Mouse (Mus musculus): ENCODE data around the gene Rabgap1l. TPM values are rescaled to one million over a fixed set of nuclear protein-coding genes. Genes with fewer than 3 reads are reported as not detected.

The Rabgap1l gene
- polyA plus RNA-seq, 1 experiment from 2014 or later = 26.4 TPM

DNA sequence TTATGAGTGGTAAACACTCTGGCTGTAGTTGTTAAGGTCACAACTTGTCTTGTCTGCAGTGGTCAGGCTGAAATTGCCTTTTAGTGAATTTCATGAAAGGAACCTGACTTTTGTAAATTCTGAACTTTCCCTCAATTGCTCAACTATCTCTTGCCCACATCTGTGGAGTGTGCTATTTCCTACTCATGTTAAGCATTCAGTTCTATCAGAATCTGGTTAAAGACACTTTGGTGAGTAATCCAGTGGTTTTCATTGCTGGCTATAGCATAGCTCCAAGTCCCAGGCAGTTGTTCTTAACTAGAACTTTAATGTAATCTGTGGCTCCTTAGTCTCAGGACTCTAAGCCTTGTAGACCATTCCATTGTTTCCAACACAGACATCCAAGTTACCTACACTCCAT lies 421.3 kb downstream of the Rabgap1l start:
- no peaks in the 10 kb centered on the region for H3K36me3 ChIP-seq
- H3K27me3 ChIP-seq = no peaks in the 10 kb centered on the region
- ATAC-seq (ENCODE audit: low FRiP score) = no peak

DNA sequence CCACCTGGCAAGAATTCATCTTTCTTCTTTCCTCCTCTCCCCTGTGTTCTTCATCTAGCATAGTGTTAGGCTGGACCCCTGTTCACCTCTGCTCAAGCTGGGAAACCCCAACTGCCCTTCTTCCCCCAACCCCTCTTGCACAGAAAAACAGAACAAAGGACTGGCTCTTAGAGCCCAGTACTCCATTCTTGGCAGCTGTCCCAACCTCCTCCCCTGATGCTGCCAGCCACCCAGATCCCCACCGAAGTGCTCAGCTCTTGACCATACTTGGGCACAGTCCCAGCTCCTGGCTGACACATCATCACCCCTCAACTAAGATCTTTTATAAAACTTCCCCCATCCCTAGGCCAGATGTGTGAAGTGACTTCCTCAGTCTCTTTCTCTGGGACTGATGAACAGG lies 422.5 kb downstream of the Rabgap1l start:
- no peak overlapping the region for H3K27ac ChIP-seq
- WGBS = 31% methylated on average over 1 of the region's 1 CpGs
- no peaks in the 10 kb centered on the region for H3K27me3 ChIP-seq
- peak; percentile 43; the same call in 1 of the 2 replicates for ATAC-seq (ENCODE audit: low FRiP score)
- no peak overlapping the region for H3K4me2 ChIP-seq
- H3K36me3 ChIP-seq = no peaks in the 10 kb centered on the region
- no peaks in the 10 kb centered on the region for H3K9me3 ChIP-seq
- no peaks in the 10 kb centered on the region for H3K4me1 ChIP-seq (replicated peaks)
- H3K4me3 ChIP-seq = no peak overlapping the region
- H3K9ac ChIP-seq = no peak overlapping the region

More for the DNA sequence above, 421.3 kb downstream of the Rabgap1l start:
- H3K4me2 ChIP-seq = no peak overlapping the region
- no peaks in the 10 kb centered on the region for H3K4me1 ChIP-seq (replicated peaks)
- no peak overlapping the region for H3K4me3 ChIP-seq
- no peaks in the 10 kb centered on the region for H3K9me3 ChIP-seq
- H3K27ac ChIP-seq = no peak overlapping the region
- no peak overlapping the region for H3K9ac ChIP-seq

GRCm38 (mm10) chr1:160366615-160367014 lies 426.4 kb downstream of the Rabgap1l start:
- ATAC-seq (ENCODE audit: low FRiP score) = no peak
- Histone ChIP-seq H3K27ac (no peak overlapping the region), H3K27me3 (no peaks in the 10 kb centered on the region), H3K9me3 (no peaks in the 10 kb centered on the region), H3K4me3 (no peak overlapping the region), H3K36me3 (no peaks in the 10 kb centered on the region), H3K4me1 (replicated peaks) (no peaks in the 10 kb centered on the region), H3K9ac (no peak overlapping the region), H3K4me2 (no peak overlapping the region)
- 91% methylated on average over 3 of the region's 3 CpGs for WGBS

GRCm38 (mm10) chr1:160357268-160357667 lies 435.7 kb downstream of the Rabgap1l start:
- H3K27me3 ChIP-seq = no peaks in the 10 kb centered on the region
- H3K4me1 ChIP-seq (replicated peaks) = peaks cover 3% of the 10 kb centered on the region
- no peak overlapping the region for H3K9ac ChIP-seq
- ATAC-seq (ENCODE audit: low FRiP score) = no peak
- no peaks in the 10 kb centered on the region for H3K9me3 ChIP-seq
- H3K4me2 ChIP-seq = no peak overlapping the region
- no peak overlapping the region for H3K27ac ChIP-seq
- H3K4me3 ChIP-seq = no peak overlapping the region
- H3K36me3 ChIP-seq = no peaks in the 10 kb centered on the region

GRCm38 (mm10) chr1:160353732-160354455 lies 439.1 kb downstream of the Rabgap1l start:
- no peaks in the 10 kb centered on the region for H3K9me3 ChIP-seq
- no peaks in the 10 kb centered on the region for H3K27me3 ChIP-seq
- WGBS = 76% methylated on average over 6 of the region's 6 CpGs
- ATAC-seq (ENCODE audit: low FRiP score) = no peak
- no peak overlapping the region for H3K27ac ChIP-seq
- H3K9ac ChIP-seq = no peak overlapping the region
- peaks cover 23% of the 10 kb centered on the region for H3K4me1 ChIP-seq (replicated peaks)
- no peak overlapping the region for H3K4me2 ChIP-seq
- no peak overlapping the region for H3K4me3 ChIP-seq
- H3K36me3 ChIP-seq = no peaks in the 10 kb centered on the region

DNA sequence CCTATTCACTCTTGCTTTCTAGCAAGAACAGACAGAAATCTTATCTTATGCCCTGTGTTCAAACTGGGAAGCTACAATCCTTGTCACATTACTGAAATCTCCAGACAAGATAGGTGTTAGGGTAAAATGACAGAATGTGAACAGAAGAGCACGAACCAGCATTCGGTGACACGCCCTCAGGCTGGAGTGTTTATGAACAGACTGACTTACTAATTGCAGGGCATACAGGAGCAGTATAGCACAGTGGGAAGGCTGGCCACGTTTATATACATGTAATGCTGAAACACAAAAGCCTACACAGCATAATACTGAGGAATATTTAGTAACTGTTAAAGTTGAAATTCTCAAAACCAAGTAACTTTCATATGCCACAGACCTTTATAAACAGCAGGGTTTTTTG lies 440.7 kb downstream of the Rabgap1l start:
- peak; percentile 71 for ATAC-seq (ENCODE audit: low FRiP score)
- peaks cover 25% of the 10 kb centered on the region for H3K4me1 ChIP-seq (replicated peaks)
- peak overlapping the region; percentile 70 for H3K4me2 ChIP-seq
- no peaks in the 10 kb centered on the region for H3K36me3 ChIP-seq
- WGBS = 25% methylated on average over 4 of the region's 4 CpGs
- H3K9ac ChIP-seq = peak overlapping the region; percentile 83
- H3K9me3 ChIP-seq = no peaks in the 10 kb centered on the region
- peak overlapping the region; percentile 95 for H3K27ac ChIP-seq
- H3K4me3 ChIP-seq = peak overlapping the region; percentile 49
- no peaks in the 10 kb centered on the region for H3K27me3 ChIP-seq

DNA sequence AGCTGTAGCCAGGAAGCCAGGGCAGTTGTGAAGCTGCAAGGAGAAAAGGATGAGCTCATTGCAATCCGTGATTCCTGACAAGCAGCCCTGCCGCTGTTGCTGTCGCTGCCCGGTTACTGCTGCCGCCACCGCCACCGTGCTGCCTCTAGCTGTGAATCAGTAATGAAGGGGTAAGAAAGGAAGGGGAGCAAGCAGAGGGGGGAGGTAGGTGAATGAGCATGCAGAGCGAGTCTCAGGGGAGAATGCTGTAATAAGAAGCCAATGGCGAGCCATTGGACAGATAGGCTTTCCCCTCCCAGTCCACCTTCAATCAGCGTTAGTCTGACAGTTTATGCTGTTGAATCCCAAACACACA lies 441.2 kb downstream of the Rabgap1l start:
- Histone ChIP-seq H3K9ac (peak overlapping the region; percentile 83), H3K4me3 (peak overlapping the region; percentile 49), H3K4me2 (peak overlapping the region; percentile 70), H3K9me3 (no peaks in the 10 kb centered on the region), H3K36me3 (no peaks in the 10 kb centered on the region), H3K27ac (peak overlapping the region; percentile 95), H3K27me3 (no peaks in the 10 kb centered on the region), H3K4me1 (replicated peaks) (peaks cover 25% of the 10 kb centered on the region)
- 0% methylated on average over 10 of the region's 10 CpGs for WGBS
- ATAC-seq (ENCODE audit: low FRiP score) = peak; percentile 94

- Histone ChIP-seq H3K9ac (peak overlapping the region; percentile 83), H3K27ac (peak overlapping the region; percentile 95), H3K4me3 (peak overlapping the region; percentile 49), H3K4me1 (replicated peaks) (peaks cover 25% of the 10 kb centered on the region), H3K9me3 (no peaks in the 10 kb centered on the region), H3K27me3 (no peaks in the 10 kb centered on the region), H3K4me2 (peak overlapping the region; percentile 70), H3K36me3 (no peaks in the 10 kb centered on the region)
- 11% methylated on average over 13 of the region's 13 CpGs for WGBS
- peak; percentile 53 for ATAC-seq (ENCODE audit: low FRiP score)
These were observed 441.7 kb downstream of the Rabgap1l start for GRCm38 (mm10) chr1:160351146-160351879.

- Histone ChIP-seq H3K9me3 (no peaks in the 10 kb centered on the region), H3K9ac (no peak overlapping the region), H3K36me3 (peaks cover 9% of the 10 kb centered on the region), H3K27me3 (no peaks in the 10 kb centered on the region), H3K4me1 (replicated peaks) (no peaks in the 10 kb centered on the region), H3K4me3 (no peak overlapping the region), H3K4me2 (no peak overlapping the region), H3K27ac (no peak overlapping the region)
- ATAC-seq (ENCODE audit: low FRiP score) = no peak
- whole genome bisulfite sequencing = 76% methylated on average over 2 of the region's 2 CpGs
These were observed 452.4 kb downstream of the Rabgap1l start for GRCm38 (mm10) chr1:160340653-160341052.

DNA sequence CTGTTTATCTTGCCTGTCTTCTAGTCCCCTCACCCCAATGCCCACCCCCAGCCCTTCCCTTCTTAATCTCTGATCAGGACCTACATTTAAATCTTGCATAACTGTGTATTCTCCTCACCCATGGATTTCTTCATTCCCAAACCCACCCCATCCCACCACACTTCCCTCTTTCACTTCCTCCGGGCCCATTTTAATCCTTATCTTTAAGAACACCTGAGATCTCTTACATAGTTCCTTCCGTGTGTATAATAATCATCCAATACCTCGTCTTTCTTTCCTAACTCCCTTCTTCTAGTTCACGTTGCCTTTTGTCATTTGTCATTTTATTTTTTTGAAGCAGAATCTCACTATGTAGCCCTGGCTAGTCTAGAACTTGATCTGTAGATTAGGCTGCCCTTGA lies 453.6 kb downstream of the Rabgap1l start:
- H3K27me3 ChIP-seq = no peaks in the 10 kb centered on the region
- no peak for ATAC-seq (ENCODE audit: low FRiP score)
- 96% methylated on average over 4 of the region's 4 CpGs for WGBS
- H3K9ac ChIP-seq = no peak overlapping the region
- no peaks in the 10 kb centered on the region for H3K9me3 ChIP-seq
- H3K4me2 ChIP-seq = no peak overlapping the region
- no peak overlapping the region for H3K27ac ChIP-seq
- no peak overlapping the region for H3K4me3 ChIP-seq
- H3K36me3 ChIP-seq = peaks cover 9% of the 10 kb centered on the region
- no peaks in the 10 kb centered on the region for H3K4me1 ChIP-seq (replicated peaks)

DNA sequence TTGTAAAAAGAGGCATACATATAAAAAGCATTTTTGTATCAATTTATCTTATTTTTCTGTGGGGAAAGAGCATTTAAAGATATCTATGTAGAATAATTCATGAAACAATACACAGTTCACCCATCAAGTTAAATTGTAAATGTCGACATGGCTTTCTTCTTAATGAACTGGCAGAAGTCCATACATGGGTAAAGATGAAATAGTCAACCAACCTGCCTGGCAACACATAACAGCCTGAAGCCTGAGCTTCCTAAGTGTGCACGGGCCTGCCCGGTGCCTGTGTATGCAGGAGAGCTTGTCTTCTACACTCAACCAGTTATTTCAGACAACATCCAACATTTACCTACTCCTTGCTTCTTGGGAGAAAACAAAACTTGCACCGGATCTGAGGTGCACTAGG lies 458.2 kb downstream of the Rabgap1l start:
- Histone ChIP-seq H3K4me3 (no peak overlapping the region), H3K27me3 (no peaks in the 10 kb centered on the region), H3K27ac (no peak overlapping the region), H3K9ac (no peak overlapping the region), H3K9me3 (no peaks in the 10 kb centered on the region), H3K36me3 (peaks cover 9% of the 10 kb centered on the region; the same call in 1 of the 2 replicates), H3K4me1 (replicated peaks) (no peaks in the 10 kb centered on the region), H3K4me2 (no peak overlapping the region)
- 85% methylated on average over 4 of the region's 4 CpGs for WGBS
- no peak for ATAC-seq (ENCODE audit: low FRiP score)

- Histone ChIP-seq H3K4me2 (no peak overlapping the region), H3K36me3 (no peaks in the 10 kb centered on the region), H3K27ac (no peak overlapping the region), H3K4me3 (no peak overlapping the region), H3K27me3 (no peaks in the 10 kb centered on the region), H3K4me1 (replicated peaks) (no peaks in the 10 kb centered on the region), H3K9me3 (no peaks in the 10 kb centered on the region), H3K9ac (no peak overlapping the region)
- WGBS = 68% methylated on average over 1 of the region's 1 CpGs
- no peak for ATAC-seq (ENCODE audit: low FRiP score)
These were observed 462.2 kb downstream of the Rabgap1l start for GRCm38 (mm10) chr1:160330828-160331227.

DNA sequence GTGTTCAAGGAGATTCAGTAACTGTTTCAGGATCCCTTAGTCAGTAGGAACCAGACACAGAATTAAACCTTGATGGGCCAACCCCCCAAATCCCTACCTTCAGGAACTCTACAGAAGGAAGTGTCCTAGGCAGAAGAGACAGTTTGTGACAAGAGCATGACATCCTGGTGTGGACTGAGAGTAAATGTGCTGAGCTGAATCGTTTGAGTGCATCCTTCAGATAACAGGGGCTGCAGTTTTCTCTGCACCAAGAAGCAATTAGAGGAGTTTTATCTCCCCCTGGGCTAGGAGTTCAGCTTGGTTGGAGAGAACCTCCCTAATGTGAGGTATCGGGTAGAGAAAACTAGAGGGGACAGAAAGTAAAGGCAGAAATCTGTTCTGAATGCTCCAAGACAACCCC lies 462.8 kb downstream of the Rabgap1l start:
- H3K9ac ChIP-seq = no peak overlapping the region
- no peaks in the 10 kb centered on the region for H3K9me3 ChIP-seq
- no peaks in the 10 kb centered on the region for H3K4me1 ChIP-seq (replicated peaks)
- WGBS = 66% methylated on average over 2 of the region's 2 CpGs
- H3K4me3 ChIP-seq = no peak overlapping the region
- H3K4me2 ChIP-seq = no peak overlapping the region
- no peaks in the 10 kb centered on the region for H3K36me3 ChIP-seq
- no peak overlapping the region for H3K27ac ChIP-seq
- no peak for ATAC-seq (ENCODE audit: low FRiP score)
- no peaks in the 10 kb centered on the region for H3K27me3 ChIP-seq

All from hindbrain, embryonic 13.5 days (tissue).